Mouse (Mus musculus) 3134 (cell line): ENCODE measurements around the gene Ptgfr.

Experiments
- DNase-seq: peaks from one replicate; pipeline ENCODE4 v3.0.0-alpha.2; 2011; ENCODE audit warnings: low spot score; ENCODE audit not compliant: insufficient read length; ENCODE audit errors: extremely low read depth

Ptgfr gene

GRCm38 (mm10) chr3:151836871-151837680 lies at the start of gene Ptgfr:
Gene Ptgfr, minus strand, starts transcription at chr3:151837630.
- peak; percentile 9 for DNase-seq

GRCm38 (mm10) chr3:151883881-151884280 lies 46.5 kb upstream of the Ptgfr start:
- no peak for DNase-seq

- DNase-seq, result no peak
Observed at GRCm38 (mm10) chr3:151879981-151880380, 42.6 kb upstream of the Ptgfr start.

- no peak for DNase-seq
Observed at GRCm38 (mm10) chr3:151868970-151869369, 31.5 kb upstream of the Ptgfr start.

- DNase-seq, result no peak
Observed at GRCm38 (mm10) chr3:151851344-151851743, 13.9 kb upstream of the Ptgfr start.

GRCm38 (mm10) chr3:151850621-151851020 lies 13.2 kb upstream of the Ptgfr start:
- no peak for DNase-seq

GRCm38 (mm10) chr3:151846292-151846691 lies 8.9 kb upstream of the Ptgfr start:
- DNase-seq, result no peak

GRCm38 (mm10) chr3:151844361-151845154 lies 7.1 kb upstream of the Ptgfr start:
- DNase-seq, result no peak

GRCm38 (mm10) chr3:151840688-151841087 lies 3.3 kb upstream of the Ptgfr start:
- DNase-seq, result no peak

GRCm38 (mm10) chr3:151838372-151838771 lies 942 bp upstream of the Ptgfr start:
- DNase-seq, result no peak

- no peak for DNase-seq
Observed at GRCm38 (mm10) chr3:151837749-151838148, 319 bp upstream of the Ptgfr start.

- DNase-seq, result no peak
Observed at GRCm38 (mm10) chr3:151836451-151836850, 979 bp downstream of the Ptgfr start.

GRCm38 (mm10) chr3:151835831-151836230 lies 1.6 kb downstream of the Ptgfr start:
- DNase-seq, result no peak

GRCm38 (mm10) chr3:151827950-151828610 lies 9.3 kb downstream of the Ptgfr start:
- DNase-seq, result no peak

- no peak for DNase-seq
Observed at GRCm38 (mm10) chr3:151819811-151820210, 17.6 kb downstream of the Ptgfr start.

GRCm38 (mm10) chr3:151818265-151818664 lies 19.2 kb downstream of the Ptgfr start:
- DNase-seq, result peak; percentile 6

GRCm38 (mm10) chr3:151808613-151809012 lies 28.8 kb downstream of the Ptgfr start:
- no peak for DNase-seq

- no peak for DNase-seq
Observed at GRCm38 (mm10) chr3:151788622-151789021, 48.8 kb downstream of the Ptgfr start.

GRCm38 (mm10) chr3:151775089-151775488 lies 62.3 kb downstream of the Ptgfr start:
- DNase-seq, result no peak

- DNase-seq, result no peak
Observed at GRCm38 (mm10) chr3:151771074-151771473, 66.4 kb downstream of the Ptgfr start.

- no peak for DNase-seq
Observed at GRCm38 (mm10) chr3:151749737-151750136, 87.7 kb downstream of the Ptgfr start, which contains the start of gene Ifi44. Gene Ifi44, minus strand, starts transcription at chr3:151749960.
